Mouse (Mus musculus): ENCODE results near the gene Eri3. TPM values are rescaled to one million over a fixed set of nuclear protein-coding genes. Genes with fewer than 3 reads are reported as not detected.

Eri3 gene
- total and polyA plus RNA-seq, 2 experiments from 2014 or later = 97.8 to 119 TPM

- Histone ChIP-seq H3K9ac (replicated peaks; ENCODE audit: low read depth, low read length) (no peak overlapping the region), H3K4me1 (ENCODE audit: control insufficient read depth, insufficient read depth) (peaks cover 10% of the 10 kb centered on the region), H3K9me3 (replicated peaks; ENCODE audit: control insufficient read depth, low read length) (no peaks in the 10 kb centered on the region), H3K36me3 (replicated peaks; ENCODE audit: control insufficient read depth, insufficient read depth, low read length) (peaks cover 22% of the 10 kb centered on the region), H3K27ac (ENCODE audit: low read depth) (no peak overlapping the region), H3K4me3 (ENCODE audit: low read depth, low read length) (no peak overlapping the region), H3K27me3 (ENCODE audit: control insufficient read depth, insufficient read depth, low read length) (no peaks in the 10 kb centered on the region), H3K4me2 (ENCODE audit: low read depth, low read length) (no peak overlapping the region)
- TF ChIP-seq EP300 (IDR thresholded peaks at IDR 0.05; ENCODE audit: low read depth) = no peak
- DNase-seq (ENCODE audit: low spot score) = no peak
- no peak for ATAC-seq (ENCODE audit: insufficient read depth, low read depth)
- 53% methylated on average over 1 of the region's 1 CpGs for WGBS
Observed at GRCm38 (mm10) chr4:117605954-117606227, 55.7 kb downstream of the Eri3 start.

GRCm38 (mm10) chr4:117606831-117607610 lies 56.9 kb downstream of the Eri3 start:
- Histone ChIP-seq H3K4me1 (ENCODE audit: control insufficient read depth, insufficient read depth) (peaks cover 10% of the 10 kb centered on the region), H3K9me3 (replicated peaks; ENCODE audit: control insufficient read depth, low read length) (no peaks in the 10 kb centered on the region), H3K27ac (ENCODE audit: low read depth) (no peak overlapping the region), H3K27me3 (ENCODE audit: control insufficient read depth, insufficient read depth, low read length) (no peaks in the 10 kb centered on the region), H3K36me3 (replicated peaks; ENCODE audit: control insufficient read depth, insufficient read depth, low read length) (peaks cover 27% of the 10 kb centered on the region), H3K4me3 (ENCODE audit: low read depth, low read length) (no peak overlapping the region), H3K9ac (replicated peaks; ENCODE audit: low read depth, low read length) (no peak overlapping the region), H3K4me2 (ENCODE audit: low read depth, low read length) (no peak overlapping the region)
- TF ChIP-seq EP300 (IDR thresholded peaks at IDR 0.05; ENCODE audit: low read depth) (no peak), CTCF (IDR thresholded peaks at IDR 0.05; ENCODE audit: low read depth) (no peak)
- no peak for DNase-seq (ENCODE audit: low spot score)
- ATAC-seq (ENCODE audit: insufficient read depth, low read depth) = no peak
- 80% methylated on average over 5 of the region's 5 CpGs for WGBS

- WGBS = 39% methylated on average over 9 of the region's 9 CpGs
- Histone ChIP-seq H3K27ac (ENCODE audit: low read depth) (no peak overlapping the region), H3K9ac (replicated peaks; ENCODE audit: low read depth, low read length) (no peak overlapping the region), H3K4me2 (ENCODE audit: low read depth, low read length) (no peak overlapping the region), H3K36me3 (replicated peaks; ENCODE audit: control insufficient read depth, insufficient read depth, low read length) (peaks cover 37% of the 10 kb centered on the region), H3K9me3 (replicated peaks; ENCODE audit: control insufficient read depth, low read length) (no peaks in the 10 kb centered on the region), H3K4me3 (ENCODE audit: low read depth, low read length) (no peak overlapping the region), H3K27me3 (ENCODE audit: control insufficient read depth, insufficient read depth, low read length) (no peaks in the 10 kb centered on the region), H3K4me1 (ENCODE audit: control insufficient read depth, insufficient read depth) (peaks cover 10% of the 10 kb centered on the region)
- DNase-seq (ENCODE audit: low spot score) (no peak), ATAC-seq (ENCODE audit: insufficient read depth, low read depth) (peak; percentile 36; the same call in 1 of the 2 replicates)
- TF ChIP-seq EP300 (IDR thresholded peaks at IDR 0.05; ENCODE audit: low read depth) (no peak), CTCF (IDR thresholded peaks at IDR 0.05; ENCODE audit: low read depth) (no peak)
Observed at GRCm38 (mm10) chr4:117608265-117608664, 58.1 kb downstream of the Eri3 start.

GRCm38 (mm10) chr4:117609371-117610039 lies 59.3 kb downstream of the Eri3 start:
- Histone ChIP-seq H3K9ac (replicated peaks; ENCODE audit: low read depth, low read length) (no peak overlapping the region), H3K4me2 (ENCODE audit: low read depth, low read length) (no peak overlapping the region)
- no peak for ATAC-seq (ENCODE audit: insufficient read depth, low read depth)

GRCm38 (mm10) chr4:117611385-117611784 lies 61.2 kb downstream of the Eri3 start:
- Histone ChIP-seq H3K27me3 (ENCODE audit: control insufficient read depth, insufficient read depth, low read length) (no peaks in the 10 kb centered on the region), H3K9me3 (replicated peaks; ENCODE audit: control insufficient read depth, low read length) (no peaks in the 10 kb centered on the region), H3K36me3 (replicated peaks; ENCODE audit: control insufficient read depth, insufficient read depth, low read length) (peaks cover 50% of the 10 kb centered on the region), H3K4me1 (ENCODE audit: control insufficient read depth, insufficient read depth) (peaks cover 10% of the 10 kb centered on the region), H3K9ac (replicated peaks; ENCODE audit: low read depth, low read length) (no peak overlapping the region), H3K4me2 (ENCODE audit: low read depth, low read length) (no peak overlapping the region), H3K4me3 (ENCODE audit: low read depth, low read length) (no peak overlapping the region), H3K27ac (ENCODE audit: low read depth) (no peak overlapping the region)
- ATAC-seq (ENCODE audit: insufficient read depth, low read depth) = no peak
- WGBS = 29% methylated on average over 4 of the region's 4 CpGs
- no peak for TF ChIP-seq CTCF (IDR thresholded peaks at IDR 0.05; ENCODE audit: low read depth)
- no peak for TF ChIP-seq EP300 (IDR thresholded peaks at IDR 0.05; ENCODE audit: low read depth)
- no peak for DNase-seq (ENCODE audit: low spot score)

More at GRCm38 (mm10) chr4:117609371-117610039, 59.3 kb downstream of the Eri3 start:
- peaks cover 47% of the 10 kb centered on the region for H3K36me3 ChIP-seq (replicated peaks; ENCODE audit: control insufficient read depth, insufficient read depth, low read length)
- H3K9me3 ChIP-seq (replicated peaks; ENCODE audit: control insufficient read depth, low read length) = no peaks in the 10 kb centered on the region
- TF ChIP-seq CTCF (IDR thresholded peaks at IDR 0.05; ENCODE audit: low read depth) = no peak
- TF ChIP-seq EP300 (IDR thresholded peaks at IDR 0.05; ENCODE audit: low read depth) = no peak
- H3K27me3 ChIP-seq (ENCODE audit: control insufficient read depth, insufficient read depth, low read length) = no peaks in the 10 kb centered on the region
- peaks cover 10% of the 10 kb centered on the region for H3K4me1 ChIP-seq (ENCODE audit: control insufficient read depth, insufficient read depth)
- 38% methylated on average over 7 of the region's 7 CpGs for WGBS
- no peak overlapping the region for H3K4me3 ChIP-seq (ENCODE audit: low read depth, low read length)
- DNase-seq (ENCODE audit: low spot score) = no peak
- H3K27ac ChIP-seq (ENCODE audit: low read depth) = no peak overlapping the region
